Mouse (Mus musculus) lung, embryonic 15.5 days (tissue): ENCODE results near the gene Pld6. TPM values are rescaled to one million over a fixed set of nuclear protein-coding genes. Genes with fewer than 3 reads are reported as not detected.

Experiments
- ATAC-seq: fragments of 200-750 bp; cut with Nextera tagmentation; 2 replicates; pipeline ENCODE4 v1.8.0; 2017; ENCODE audit warnings: moderate number of reproducible peaks, borderline replicate concordance; ENCODE audit not compliant: low FRiP score, low TSS enrichment; ENCODE audit errors: extremely low read depth
- H3K27ac ChIP-seq: fragments of 300-500 bp; sonication (generic); 2 replicates; pipeline ENCODE4 v1.5.1; 2015; ENCODE audit warnings: moderate library complexity, mild to moderate bottlenecking, inconsistent platforms
- H3K27me3 ChIP-seq: fragments of 300-500 bp; sonication (generic); 2 replicates; pipeline ENCODE4 v1.6.1; 2015; ENCODE audit warnings: inconsistent platforms
- H3K36me3 ChIP-seq: fragments of 300-500 bp; sonication (generic); 2 replicates; pipeline ENCODE4 v1.6.1; 2015; ENCODE audit warnings: inconsistent platforms
- H3K4me1 ChIP-seq: fragments of 300-500 bp; sonication (generic); 2 replicates; pipeline ENCODE4 v1.6.1; 2015; ENCODE audit warnings: inconsistent platforms
- H3K4me2 ChIP-seq: fragments of 300-500 bp; sonication (generic); 2 replicates; pipeline ENCODE4 v1.6.1; 2015; ENCODE audit warnings: inconsistent platforms, mild to moderate bottlenecking, moderate library complexity
- H3K4me3 ChIP-seq: fragments of 300-500 bp; sonication (generic); 2 replicates; pipeline ENCODE4 v1.5.1; 2015; ENCODE audit warnings: mild to moderate bottlenecking, inconsistent platforms
- H3K9ac ChIP-seq: fragments of 300-500 bp; sonication (generic); 2 replicates; pipeline ENCODE4 v1.6.1; 2015; ENCODE audit warnings: inconsistent platforms
- H3K9me3 ChIP-seq: fragments of 300-500 bp; sonication (generic); 2 replicates; pipeline ENCODE4 v1.6.1; 2016; ENCODE audit warnings: inconsistent platforms
- WGBS: fragments of 180-500 bp; shearing (Covaris S2); methylation state at CpG from one replicate; pipeline ENCODE4 v1.1.7; 2015; 5-methylcytosine and 5-hydroxymethylcytosine counted together
- polyA plus RNA-seq: library from polyadenylated mRNA; unstranded; fragments of >200 nt; fragmentation: Nextera tagmentation; extraction: Ambion mirVana; gene quantifications from 2 replicates; pipeline ENCODE4 v1.2.1, GENCODE M21; 2015

Pld6 gene
- polyA plus RNA-seq, 1 experiment from 2014 or later = 6.2 TPM

GRCm38 (mm10) chr11:59808170-59808960 is 20.9 kb upstream of the Pld6 start:
- Histone ChIP-seq H3K27ac (peak overlapping the region; percentile 51), H3K36me3 (peaks cover 30% of the 10 kb centered on the region), H3K4me2 (peak overlapping the region; percentile 92), H3K9me3 (no peaks in the 10 kb centered on the region), H3K4me1 (peaks cover 18% of the 10 kb centered on the region), H3K4me3 (peak overlapping the region; percentile 91), H3K9ac (peak overlapping the region; percentile 33; the same call in 1 of the 2 replicates), H3K27me3 (no peaks in the 10 kb centered on the region)
- 48% methylated on average over 14 of the region's 14 CpGs for WGBS
- no peak for ATAC-seq

- H3K9ac ChIP-seq = no peak overlapping the region
- no peaks in the 10 kb centered on the region for H3K27me3 ChIP-seq
- WGBS = 96% methylated on average over 2 of the region's 2 CpGs
- no peak overlapping the region for H3K4me3 ChIP-seq
- no peak overlapping the region for H3K4me2 ChIP-seq
- ATAC-seq = no peak
- no peaks in the 10 kb centered on the region for H3K9me3 ChIP-seq
- peaks cover 15% of the 10 kb centered on the region for H3K4me1 ChIP-seq
- H3K27ac ChIP-seq = no peak overlapping the region
- H3K36me3 ChIP-seq = peaks cover 56% of the 10 kb centered on the region
Observed at GRCm38 (mm10) chr11:59805656-59806055, 18.2 kb upstream of the Pld6 start.

DNA sequence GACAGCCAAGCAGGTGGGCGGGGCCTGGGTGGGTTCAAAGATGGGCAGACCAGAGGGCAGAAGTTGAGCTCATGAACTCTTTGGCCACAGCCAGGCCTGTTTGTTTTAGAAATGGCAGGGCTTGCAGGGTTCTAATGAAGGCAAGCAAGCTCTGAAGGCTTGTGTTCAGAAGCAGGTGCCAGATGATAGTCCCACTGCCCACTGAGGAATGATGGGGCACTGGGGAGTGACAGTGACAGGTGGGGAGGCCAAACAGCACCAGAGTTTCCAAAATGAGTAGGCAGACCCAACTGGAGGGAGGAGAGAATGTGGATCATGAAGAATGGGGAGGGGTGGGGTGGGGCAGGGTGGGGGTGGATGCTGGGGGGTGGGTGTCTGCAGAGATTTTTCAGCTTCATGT is 17.8 kb upstream of the Pld6 start:
- H3K4me3 ChIP-seq = no peak overlapping the region
- peaks cover 59% of the 10 kb centered on the region for H3K36me3 ChIP-seq
- no peak overlapping the region for H3K9ac ChIP-seq
- no peaks in the 10 kb centered on the region for H3K27me3 ChIP-seq
- H3K4me1 ChIP-seq = peaks cover 13% of the 10 kb centered on the region
- H3K4me2 ChIP-seq = no peak overlapping the region
- no peak for ATAC-seq
- 87% methylated on average over 1 of the region's 1 CpGs for WGBS
- H3K9me3 ChIP-seq = no peaks in the 10 kb centered on the region
- no peak overlapping the region for H3K27ac ChIP-seq

DNA sequence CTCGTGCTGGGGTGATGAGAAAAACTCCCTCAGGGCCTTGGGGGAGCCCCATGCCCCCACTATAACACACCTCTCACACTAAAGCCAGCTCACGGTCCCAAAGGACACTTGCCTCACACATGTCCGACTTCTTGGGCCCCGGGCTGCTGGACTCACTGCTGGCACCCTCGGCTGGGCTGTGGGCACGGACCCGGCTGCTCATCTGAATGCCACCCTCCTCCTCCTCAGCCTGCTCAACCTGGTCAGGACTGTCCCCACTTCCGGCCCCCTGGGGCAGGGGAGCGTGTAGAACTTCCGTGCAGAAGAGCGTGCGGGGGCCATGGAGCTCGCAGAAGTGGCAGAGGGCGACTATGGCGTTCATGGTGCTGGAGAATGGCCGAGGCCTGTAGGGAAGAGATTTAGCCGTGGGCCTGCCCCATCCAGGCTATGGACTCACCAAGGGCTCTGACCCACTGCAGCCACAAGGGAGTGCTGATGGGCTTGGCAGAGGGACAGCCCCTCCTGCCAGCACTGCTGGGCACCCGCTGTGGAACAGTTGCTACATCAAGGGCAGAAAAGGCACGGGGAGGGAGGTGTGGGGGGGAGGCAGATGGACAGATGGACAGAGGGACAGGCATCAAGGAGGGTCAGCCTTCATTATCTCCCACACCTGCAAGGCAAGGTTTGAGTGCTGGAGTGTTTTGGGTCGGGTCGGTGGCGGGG is 17.1 kb upstream of the Pld6 start:
- no peak overlapping the region for H3K4me2 ChIP-seq
- ATAC-seq = no peak
- no peak overlapping the region for H3K27ac ChIP-seq
- no peaks in the 10 kb centered on the region for H3K9me3 ChIP-seq
- H3K27me3 ChIP-seq = no peaks in the 10 kb centered on the region
- H3K36me3 ChIP-seq = peaks cover 66% of the 10 kb centered on the region
- no peak overlapping the region for H3K9ac ChIP-seq
- H3K4me3 ChIP-seq = no peak overlapping the region
- peaks cover 13% of the 10 kb centered on the region for H3K4me1 ChIP-seq
- 90% methylated on average over 22 of the region's 22 CpGs for WGBS

GRCm38 (mm10) chr11:59803516-59803915 is 16.1 kb upstream of the Pld6 start:
- H3K4me3 ChIP-seq = no peak overlapping the region

GRCm38 (mm10) chr11:59801881-59802280 is 14.4 kb upstream of the Pld6 start:
- WGBS = 96% methylated on average over 8 of the region's 8 CpGs
- H3K4me2 ChIP-seq = no peak overlapping the region
- H3K4me1 ChIP-seq = no peaks in the 10 kb centered on the region
- no peaks in the 10 kb centered on the region for H3K27me3 ChIP-seq
- H3K4me3 ChIP-seq = no peak overlapping the region
- H3K36me3 ChIP-seq = peaks cover 77% of the 10 kb centered on the region
- no peaks in the 10 kb centered on the region for H3K9me3 ChIP-seq
- H3K9ac ChIP-seq = no peak overlapping the region
- no peak for ATAC-seq
- H3K27ac ChIP-seq = no peak overlapping the region

More at GRCm38 (mm10) chr11:59803516-59803915, 16.1 kb upstream of the Pld6 start:
- Histone ChIP-seq H3K9ac (no peak overlapping the region), H3K9me3 (no peaks in the 10 kb centered on the region), H3K36me3 (peaks cover 74% of the 10 kb centered on the region), H3K4me2 (no peak overlapping the region), H3K27ac (no peak overlapping the region), H3K27me3 (no peaks in the 10 kb centered on the region), H3K4me1 (peaks cover 6% of the 10 kb centered on the region)
- no peak for ATAC-seq
- 83% methylated on average over 14 of the region's 14 CpGs for WGBS

- H3K27ac ChIP-seq = no peak overlapping the region
- H3K4me3 ChIP-seq = no peak overlapping the region
- 94% methylated on average over 10 of the region's 10 CpGs for WGBS
- no peaks in the 10 kb centered on the region for H3K9me3 ChIP-seq
- H3K9ac ChIP-seq = no peak overlapping the region
- ATAC-seq = no peak
- H3K4me1 ChIP-seq = no peaks in the 10 kb centered on the region
- H3K27me3 ChIP-seq = no peaks in the 10 kb centered on the region
- H3K36me3 ChIP-seq = peaks cover 80% of the 10 kb centered on the region
- H3K4me2 ChIP-seq = no peak overlapping the region
Observed at GRCm38 (mm10) chr11:59800412-59800811, 13.0 kb upstream of the Pld6 start.

DNA sequence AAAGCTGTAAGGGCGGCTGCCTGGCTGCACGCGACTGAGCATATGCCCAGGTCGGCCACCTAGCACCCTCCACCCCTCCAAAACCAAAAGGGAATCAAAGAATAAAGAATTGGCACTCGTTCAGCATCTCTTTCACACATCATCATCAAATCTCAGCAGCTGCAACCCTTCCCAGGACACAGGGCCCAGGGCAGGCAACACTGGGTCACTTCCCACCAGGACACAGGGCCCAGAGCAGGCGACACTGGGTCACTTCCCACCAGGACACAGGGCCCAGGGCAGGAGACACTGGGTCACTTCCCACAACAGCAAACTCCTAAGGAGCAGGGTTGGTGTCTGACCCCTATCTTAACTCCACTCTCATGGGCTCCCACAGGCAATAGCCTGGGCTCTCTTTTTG is 5.9 kb upstream of the Pld6 start:
- Histone ChIP-seq H3K36me3 (peaks cover 52% of the 10 kb centered on the region), H3K4me1 (peaks cover 4% of the 10 kb centered on the region; the same call in 1 of the 2 replicates), H3K4me3 (no peak overlapping the region), H3K27ac (no peak overlapping the region), H3K9me3 (no peaks in the 10 kb centered on the region), H3K9ac (no peak overlapping the region), H3K27me3 (no peaks in the 10 kb centered on the region), H3K4me2 (no peak overlapping the region)
- ATAC-seq = no peak
- WGBS = 61% methylated on average over 6 of the region's 6 CpGs

DNA sequence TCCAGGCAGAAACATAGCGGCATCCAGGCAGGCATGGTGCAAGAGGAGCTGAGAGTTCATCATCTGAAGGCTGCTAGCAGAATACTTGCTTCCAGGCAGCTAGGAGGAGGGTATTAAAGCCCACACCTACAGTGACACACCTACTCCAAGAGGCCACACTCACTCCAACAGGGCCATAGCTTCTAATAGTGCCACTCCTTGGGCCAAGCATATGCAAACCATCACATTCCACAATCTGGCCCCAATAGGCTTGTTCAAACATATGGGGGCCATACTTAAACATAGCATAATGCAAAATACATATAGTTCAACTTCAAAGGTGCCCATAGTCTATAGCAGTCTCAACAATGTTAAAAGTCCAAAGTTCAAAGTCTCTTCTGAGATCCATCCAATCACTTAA is 1.9 kb upstream of the Pld6 start:
- no peaks in the 10 kb centered on the region for H3K27me3 ChIP-seq
- peaks cover 20% of the 10 kb centered on the region for H3K36me3 ChIP-seq
- 88% methylated on average over 1 of the region's 1 CpGs for WGBS
- H3K4me1 ChIP-seq = peaks cover 24% of the 10 kb centered on the region
- H3K4me3 ChIP-seq = no peak overlapping the region
- H3K9ac ChIP-seq = no peak overlapping the region
- no peak overlapping the region for H3K4me2 ChIP-seq
- no peaks in the 10 kb centered on the region for H3K9me3 ChIP-seq
- no peak for ATAC-seq
- no peak overlapping the region for H3K27ac ChIP-seq

- ATAC-seq = peak; percentile 27; the same call in 1 of the 2 replicates
- peak overlapping the region; percentile 42 for H3K4me3 ChIP-seq
- peaks cover 3% of the 10 kb centered on the region for H3K36me3 ChIP-seq
- WGBS = 31% methylated on average over 15 of the region's 15 CpGs
- peak overlapping the region; percentile 47 for H3K9ac ChIP-seq
- peaks cover 21% of the 10 kb centered on the region for H3K4me1 ChIP-seq
- peak overlapping the region; percentile 93 for H3K4me2 ChIP-seq
- H3K9me3 ChIP-seq = no peaks in the 10 kb centered on the region
- no peaks in the 10 kb centered on the region for H3K27me3 ChIP-seq
- H3K27ac ChIP-seq = peak overlapping the region; percentile 42
Observed at GRCm38 (mm10) chr11:59786444-59787198, 824 bp downstream of the Pld6 start.

DNA sequence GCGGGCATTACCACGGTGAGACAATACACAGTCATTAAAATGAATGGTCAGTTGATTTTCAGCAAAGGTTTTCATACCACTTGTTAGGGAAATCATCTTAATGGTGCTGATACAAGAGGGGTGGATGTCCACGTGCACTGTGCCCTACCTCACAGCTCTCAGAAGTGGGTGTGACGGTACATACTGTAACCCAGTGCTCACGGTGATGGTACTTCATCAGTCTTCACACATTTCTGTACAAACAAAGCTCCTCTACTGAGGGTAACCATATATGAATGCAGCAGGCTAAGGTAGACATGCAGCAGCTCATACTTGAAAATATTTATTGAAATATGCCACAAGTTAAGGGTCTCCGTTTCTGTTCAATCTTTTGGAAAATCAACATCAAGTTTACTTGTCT is 3.9 kb downstream of the Pld6 start:
- Histone ChIP-seq H3K9me3 (no peaks in the 10 kb centered on the region), H3K4me1 (peaks cover 21% of the 10 kb centered on the region), H3K9ac (no peak overlapping the region), H3K4me3 (no peak overlapping the region), H3K36me3 (peaks cover 5% of the 10 kb centered on the region; the same call in 1 of the 2 replicates), H3K4me2 (no peak overlapping the region), H3K27me3 (no peaks in the 10 kb centered on the region), H3K27ac (no peak overlapping the region)
- 59% methylated on average over 6 of the region's 6 CpGs for WGBS
- no peak for ATAC-seq
